Mouse (Mus musculus): ENCODE measurements around the gene Klf9.
A peak's percentile ranks its signal among the peaks of the same experiment; 100 is the strongest.
"Not testable (repeated sequence)": the region's sequence is repeated elsewhere in the genome, so short reads cannot be mapped to it uniquely, and the experiment has no call there.

Gene Klf9

DNA sequence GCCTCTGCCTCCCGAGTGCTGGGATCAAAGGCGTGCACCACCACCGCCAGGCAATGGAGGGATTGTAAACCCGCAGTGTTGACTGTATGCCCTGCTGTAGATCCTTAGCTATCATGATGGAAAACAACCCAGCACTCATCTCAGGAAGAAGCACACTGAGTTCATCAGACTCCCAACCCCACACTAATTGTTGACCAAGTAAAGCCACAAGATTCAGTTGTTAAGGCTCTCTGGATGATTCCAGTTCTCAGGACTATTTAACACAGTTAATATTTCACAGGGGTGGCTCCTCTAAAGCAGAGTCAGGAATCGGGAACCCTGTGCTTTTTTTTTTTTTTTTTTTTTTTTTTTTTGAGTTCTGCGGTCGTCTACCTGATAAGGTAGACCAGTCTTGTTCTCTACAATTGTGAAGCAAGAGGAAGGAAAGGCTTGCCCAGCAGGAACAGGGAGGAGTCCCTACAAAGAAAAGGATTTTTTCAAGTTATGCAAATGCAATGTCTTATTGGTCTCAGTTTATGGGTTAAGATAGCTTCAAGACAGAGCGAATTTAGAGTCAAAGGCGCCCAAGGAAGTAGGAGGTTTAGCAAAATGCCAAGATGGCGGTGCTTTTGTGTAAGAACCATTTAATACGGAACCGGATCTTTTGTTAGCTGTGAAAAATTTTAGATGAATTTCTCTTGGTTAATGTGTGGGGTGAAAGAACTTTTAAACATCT lies 1.1 kb upstream of the Klf9 start:
- no peak for DNase-seq (ENCODE audit: low read depth in 2 of 2, low spot score in 2 of 2)

DNA sequence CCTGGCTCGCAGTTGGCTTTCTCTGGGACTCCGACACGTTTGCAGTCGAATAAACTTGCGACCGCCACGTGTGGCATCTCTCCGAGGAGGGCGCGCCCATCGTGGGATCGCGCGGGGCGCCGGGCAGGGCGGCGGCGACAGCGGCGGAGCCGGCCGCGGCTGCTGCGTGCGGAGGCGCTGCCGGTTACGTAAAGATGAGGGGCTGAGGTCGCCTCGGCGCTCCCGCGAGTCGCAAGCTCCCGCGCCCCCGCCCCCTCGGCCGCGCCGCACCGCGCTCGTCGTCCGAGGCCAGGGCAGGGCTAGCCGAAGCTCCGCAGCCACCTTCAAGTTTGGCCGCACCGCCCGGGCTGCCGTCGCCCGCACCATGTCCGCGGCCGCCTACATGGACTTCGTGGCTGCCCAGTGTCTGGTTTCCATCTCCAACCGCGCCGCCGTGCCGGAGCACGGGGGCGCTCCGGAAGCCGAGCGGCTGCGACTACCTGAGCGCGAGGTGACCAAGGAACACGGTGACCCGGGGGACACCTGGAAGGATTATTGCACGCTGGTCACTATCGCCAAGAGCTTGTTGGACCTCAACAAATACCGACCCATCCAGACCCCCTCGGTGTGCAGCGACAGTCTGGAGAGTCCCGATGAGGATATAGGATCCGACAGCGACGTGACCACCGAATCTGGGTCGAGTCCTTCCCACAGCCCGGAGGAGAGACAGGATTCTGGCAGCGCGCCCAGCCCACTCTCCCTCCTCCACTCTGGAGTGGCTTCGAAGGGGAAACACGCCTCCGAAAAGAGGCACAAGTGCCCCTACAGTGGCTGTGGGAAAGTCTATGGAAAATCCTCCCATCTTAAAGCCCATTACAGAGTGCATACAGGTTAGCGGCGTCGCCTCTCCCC lies 610 bp downstream of the Klf9 start:
- DNase-seq (ENCODE audit: low read depth in 2 of 2, low spot score in 2 of 2) = peak in 1 of 2 experiments; percentile 9

DNA sequence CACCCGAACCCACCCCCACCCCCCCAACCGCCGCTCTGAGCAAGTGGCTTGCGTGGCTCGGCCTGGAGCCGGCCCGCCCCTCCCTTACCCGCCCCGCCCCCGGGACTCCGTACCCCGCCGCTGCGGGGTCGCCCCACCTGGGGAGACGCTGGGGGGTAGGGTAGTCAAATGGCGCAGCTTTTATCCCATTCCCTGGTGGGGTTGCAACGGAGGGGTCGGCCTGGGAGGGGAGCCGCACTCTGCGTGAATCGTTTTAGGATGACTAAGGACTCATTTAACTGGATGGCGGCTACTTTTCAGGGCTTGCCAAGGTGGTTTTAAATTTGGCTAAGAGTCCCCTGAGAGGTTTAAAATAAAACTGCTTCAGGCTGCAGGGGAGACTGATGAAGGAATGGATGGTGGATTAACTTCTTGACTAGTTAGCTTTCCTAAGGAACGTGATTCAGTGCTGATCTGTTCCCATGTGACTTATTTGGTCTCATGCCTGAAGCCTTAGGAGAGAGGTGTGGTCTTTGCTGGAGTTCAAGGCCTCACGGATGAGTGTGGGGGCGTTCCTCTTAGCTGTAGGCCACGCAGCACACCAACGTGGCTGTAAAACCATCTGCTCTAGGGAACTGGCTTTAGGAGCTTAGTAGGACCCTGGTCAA lies 1.5 kb downstream of the Klf9 start:
- no peak for DNase-seq (ENCODE audit: low read depth in 2 of 2, low spot score in 2 of 2)

DNA sequence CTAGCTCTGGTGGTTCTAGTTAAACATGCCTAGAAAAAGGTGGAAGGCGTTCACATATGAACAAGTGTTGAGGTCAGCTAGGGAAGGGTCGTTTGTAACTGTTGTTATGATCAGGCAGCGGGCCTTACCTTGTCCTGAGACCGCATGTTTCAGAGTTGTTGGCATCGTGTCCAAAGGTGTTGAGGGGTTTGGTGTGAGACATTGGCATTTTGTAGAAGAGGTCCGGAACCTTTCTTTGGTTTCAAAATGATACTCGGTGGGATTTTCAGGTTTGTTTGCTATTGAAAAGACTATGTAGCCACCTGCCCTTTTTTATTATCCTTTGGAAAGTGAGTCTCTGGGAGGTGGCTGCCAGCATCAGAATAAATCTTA lies 2.0 kb downstream of the Klf9 start:
- no peak for DNase-seq (ENCODE audit: low read depth in 2 of 2, low spot score in 2 of 2)

DNA sequence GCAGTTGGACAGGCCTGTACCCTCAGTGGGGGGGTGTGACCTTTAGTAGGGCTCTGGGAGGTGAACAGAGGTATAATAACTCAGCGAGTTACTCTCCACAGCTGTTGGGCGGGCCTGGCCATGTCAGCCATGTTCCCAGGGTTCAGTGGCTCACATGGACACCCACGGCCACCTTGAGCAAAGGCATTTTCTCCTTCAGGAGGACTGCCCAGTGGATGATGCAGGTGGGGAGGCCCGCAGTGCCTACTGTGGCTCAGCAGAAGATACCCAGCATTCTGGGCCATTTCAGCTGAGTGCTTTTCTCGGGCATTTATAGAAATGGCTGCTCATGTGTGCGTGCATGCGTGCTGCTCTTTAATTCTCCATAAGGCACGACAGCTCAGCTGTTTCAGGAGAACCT lies 2.5 kb downstream of the Klf9 start:
- no peak for DNase-seq (ENCODE audit: low read depth in 2 of 2, low spot score in 2 of 2)

DNA sequence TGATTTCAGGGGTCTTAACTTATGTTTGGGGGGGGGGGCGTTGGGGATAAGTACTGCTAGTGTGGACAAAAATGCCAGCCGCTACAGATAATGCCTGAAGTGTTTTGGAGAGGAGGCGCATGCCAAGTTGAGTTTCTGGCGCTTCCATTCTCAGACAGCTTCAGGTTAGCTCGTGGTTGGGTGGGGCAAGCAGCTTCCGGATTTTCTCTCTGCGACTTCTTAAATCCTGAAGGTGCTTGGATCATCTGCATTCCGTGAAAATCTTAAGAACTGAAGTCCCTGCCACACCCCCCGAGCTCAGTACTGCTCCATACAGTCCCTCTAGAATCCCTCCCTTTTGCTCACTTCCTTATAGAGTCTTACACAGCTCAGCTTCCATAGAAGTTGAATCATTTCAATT lies 3.0 kb downstream of the Klf9 start:
- DNase-seq (ENCODE audit: low read depth in 2 of 2, low spot score in 2 of 2) = no peak

DNA sequence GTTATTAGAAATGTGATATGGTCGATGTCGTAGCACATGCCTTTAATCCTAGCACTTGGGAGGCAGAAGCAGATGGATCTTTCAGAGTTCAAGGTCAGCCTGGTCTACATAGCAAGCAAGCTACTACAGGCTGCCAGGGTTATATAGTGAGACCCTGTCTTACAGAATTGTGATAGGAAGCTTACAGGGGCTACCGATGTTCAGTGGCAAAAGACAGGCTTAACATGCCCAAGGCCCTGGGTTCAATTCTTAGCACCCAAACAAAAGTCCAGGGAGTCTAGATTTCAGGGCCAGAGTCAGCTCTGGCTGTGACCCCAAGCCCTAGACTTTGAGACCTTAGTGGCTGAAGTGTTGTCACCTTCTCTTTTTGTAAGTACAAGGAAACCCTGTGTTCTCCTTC lies 4.1 kb downstream of the Klf9 start:
- DNase-seq (ENCODE audit: low read depth in 2 of 2, low spot score in 2 of 2) = no peak

DNA sequence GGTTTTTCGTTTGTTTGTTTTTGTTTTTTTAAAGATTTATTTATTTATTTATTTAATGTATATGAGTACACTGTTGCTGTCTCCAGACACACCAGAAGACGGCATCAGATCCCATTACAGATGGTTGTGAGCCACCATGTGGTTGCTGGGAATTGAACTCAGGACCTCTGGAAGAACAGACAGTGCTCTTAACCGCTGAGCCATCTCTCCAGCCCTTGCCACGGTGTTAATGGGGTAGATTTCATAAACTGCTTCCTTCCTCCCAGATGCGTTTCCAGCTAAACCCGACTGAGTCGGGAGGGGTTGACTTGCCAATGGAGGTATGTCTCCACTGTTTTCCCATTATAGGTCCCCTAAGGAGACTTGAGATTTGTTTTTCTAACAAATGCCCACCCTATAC lies 4.5 kb downstream of the Klf9 start:
- not testable (repeated sequence) for DNase-seq (ENCODE audit: low read depth in 2 of 2, low spot score in 2 of 2)

DNA sequence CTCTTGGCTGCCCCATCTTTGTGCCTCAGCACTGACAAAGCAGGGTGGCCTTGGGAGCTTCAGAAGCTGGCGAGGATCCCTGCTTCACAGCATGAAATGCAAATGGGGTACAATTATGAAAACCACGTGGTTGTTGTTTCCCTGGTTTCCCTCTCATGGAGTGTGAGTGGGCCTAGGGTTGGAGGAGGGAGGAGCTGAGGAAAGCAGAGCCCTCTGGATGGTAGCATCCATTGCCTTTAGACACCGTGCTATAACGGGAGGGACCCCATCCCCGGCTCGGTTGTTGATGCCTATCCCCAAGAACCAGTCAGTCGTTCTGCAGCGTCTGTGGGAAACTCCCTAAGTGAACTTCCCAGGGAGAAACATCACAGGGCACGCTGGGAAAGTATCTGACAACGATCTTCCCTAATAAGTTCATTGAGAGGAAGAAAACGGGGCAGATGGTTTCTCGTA lies 5.4 kb downstream of the Klf9 start:
- DNase-seq (ENCODE audit: low read depth in 2 of 2, low spot score in 2 of 2) = no peak

DNA sequence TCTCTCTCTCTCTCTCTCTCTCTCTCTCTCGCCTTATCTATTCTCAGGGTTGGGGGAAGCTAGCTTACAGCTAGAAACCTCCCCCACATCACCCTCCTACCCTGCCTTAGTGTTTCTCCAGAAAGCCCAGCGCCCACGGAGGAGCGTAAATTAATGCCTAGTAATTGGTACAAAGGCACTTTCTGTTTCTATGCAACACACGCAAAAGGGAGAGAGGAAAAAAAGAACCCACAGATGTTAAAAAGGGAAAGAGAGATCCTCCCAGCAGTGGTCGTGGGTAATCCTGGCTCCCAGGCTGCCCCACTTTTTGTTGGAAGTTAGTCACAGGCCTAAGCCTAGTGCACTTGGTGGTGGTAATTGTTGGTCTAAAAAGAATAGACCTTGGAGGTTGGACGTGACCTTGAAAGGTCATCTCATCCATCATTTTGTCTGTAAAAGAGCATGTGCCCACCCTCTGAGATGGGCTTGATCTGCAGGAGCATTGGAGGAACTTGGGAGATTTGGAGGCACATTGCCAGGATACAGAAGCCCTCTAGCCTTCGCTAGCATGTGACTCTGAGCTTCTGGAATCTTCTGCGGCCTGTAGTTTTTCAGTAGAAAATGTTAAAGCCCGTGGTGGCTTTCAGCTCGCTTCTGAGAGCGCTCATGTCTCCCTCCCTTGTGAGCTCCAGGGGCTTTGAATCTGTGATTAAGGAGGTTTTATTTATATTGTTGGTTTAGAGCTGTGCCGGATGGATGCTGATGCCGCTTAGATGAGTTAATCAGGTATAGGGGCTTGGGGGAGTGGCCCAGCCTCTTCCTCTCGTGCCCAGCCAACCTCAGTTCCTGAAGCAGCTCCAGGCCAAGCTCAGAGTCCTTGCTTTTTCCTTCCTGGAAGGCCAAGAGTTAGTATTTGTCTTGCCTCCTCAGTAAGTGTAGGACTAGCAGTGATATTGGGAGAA lies 6.3 kb downstream of the Klf9 start:
- DNase-seq (ENCODE audit: low read depth in 2 of 2, low spot score in 2 of 2) = no peak

DNA sequence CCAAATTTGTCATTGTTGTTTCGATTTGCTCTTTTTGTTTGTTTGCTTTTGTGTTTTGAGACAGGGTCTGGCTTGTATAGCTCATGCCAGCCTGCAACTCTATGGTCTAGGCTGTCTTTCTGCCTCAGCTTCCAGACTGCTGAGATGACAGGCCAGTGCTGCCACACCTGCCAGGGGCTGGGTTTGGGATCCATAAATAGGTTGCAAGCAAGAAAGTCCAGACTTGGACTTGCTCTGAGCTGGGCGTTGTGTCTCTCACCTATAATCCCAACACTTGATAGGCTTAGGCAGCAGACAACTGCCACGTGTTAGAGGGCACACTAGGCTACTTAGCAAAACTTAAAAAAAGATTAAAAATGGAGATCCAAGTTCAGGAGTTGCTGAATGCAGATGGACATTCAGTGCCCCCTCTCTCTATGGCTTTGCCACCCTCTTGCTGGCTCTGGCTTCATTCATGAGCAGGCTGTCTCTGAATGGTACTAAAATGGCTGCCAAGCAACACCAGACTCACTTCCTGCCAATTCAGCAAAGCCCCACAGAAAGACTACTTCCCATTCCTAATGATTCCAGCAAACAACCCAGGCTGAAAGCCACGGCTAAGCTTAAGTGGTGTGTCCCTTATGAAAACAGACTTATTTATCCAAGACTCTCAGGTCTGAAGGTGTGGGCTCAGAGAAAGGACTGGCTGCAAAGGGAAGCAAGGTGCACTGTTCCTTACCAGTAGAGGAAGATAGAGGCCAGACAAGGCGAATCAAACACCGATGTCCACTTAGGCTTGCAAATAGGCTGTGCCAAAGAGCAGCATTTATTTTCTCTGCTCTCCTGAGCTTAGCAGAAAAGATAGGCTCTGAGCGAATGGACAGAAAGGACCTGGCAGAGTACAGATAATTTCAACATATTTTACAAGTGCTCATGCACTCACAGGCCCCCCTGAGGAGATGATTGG lies 8.7 kb downstream of the Klf9 start:
- DNase-seq (ENCODE audit: low read depth in 2 of 2, low spot score in 2 of 2) = no peak

DNA sequence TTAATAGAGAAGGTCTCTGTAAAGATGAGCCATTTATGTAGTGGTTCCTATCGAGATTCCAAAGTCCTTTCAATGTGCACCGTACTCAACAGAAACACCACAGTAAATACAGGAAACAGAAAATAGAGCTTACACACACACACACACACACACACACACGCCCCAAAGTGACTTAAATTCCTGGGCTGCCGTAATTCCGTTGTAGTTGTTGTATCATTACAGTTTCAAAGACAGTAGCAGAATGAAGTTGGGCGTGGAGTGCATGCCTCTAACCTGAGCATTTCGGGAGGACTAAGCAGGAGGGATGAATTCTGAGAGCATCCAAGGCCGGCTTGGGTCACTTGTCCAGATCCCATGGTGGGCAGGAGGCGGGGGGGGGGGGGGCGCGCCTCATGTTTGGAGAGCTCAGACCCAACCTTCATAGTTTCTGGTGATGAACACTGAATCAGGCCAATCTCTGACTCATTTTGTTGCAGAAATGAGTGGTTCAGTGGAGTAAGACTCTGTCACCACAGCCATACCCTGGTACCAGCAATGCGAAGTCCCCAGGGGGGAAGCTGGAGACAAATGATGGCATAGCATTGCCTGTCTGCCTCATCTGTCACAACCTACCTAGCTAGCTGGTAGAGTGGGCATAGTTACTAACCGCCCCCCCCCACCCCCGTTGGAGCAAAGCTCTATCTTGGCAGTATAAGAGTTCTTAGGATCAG lies 9.7 kb downstream of the Klf9 start:
- DNase-seq (ENCODE audit: low read depth in 2 of 2, low spot score in 2 of 2) = no peak

DNA sequence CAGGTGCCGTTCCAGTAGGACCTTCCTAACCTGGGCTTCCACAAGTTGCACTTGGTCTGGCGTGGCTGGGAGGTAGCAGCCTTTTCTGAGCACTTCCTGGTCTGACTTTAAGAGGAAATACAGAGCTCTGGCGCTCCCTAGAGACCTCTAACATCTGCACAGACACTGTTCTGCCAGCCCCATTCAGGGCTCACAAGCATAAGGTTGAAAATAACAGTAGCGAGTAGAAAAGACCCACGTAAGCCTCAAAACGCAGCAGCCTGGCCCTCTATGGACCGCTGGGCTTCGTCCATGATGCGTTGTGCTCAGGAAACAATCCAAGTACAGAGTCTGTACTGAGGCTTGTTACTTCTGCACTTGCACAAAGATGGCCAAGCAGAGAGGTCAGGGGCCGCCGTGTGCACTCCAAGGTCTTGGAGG lies 10.6 kb downstream of the Klf9 start:
- DNase-seq (ENCODE audit: low read depth in 2 of 2, low spot score in 2 of 2) = peak; percentile 17 to 20

DNA sequence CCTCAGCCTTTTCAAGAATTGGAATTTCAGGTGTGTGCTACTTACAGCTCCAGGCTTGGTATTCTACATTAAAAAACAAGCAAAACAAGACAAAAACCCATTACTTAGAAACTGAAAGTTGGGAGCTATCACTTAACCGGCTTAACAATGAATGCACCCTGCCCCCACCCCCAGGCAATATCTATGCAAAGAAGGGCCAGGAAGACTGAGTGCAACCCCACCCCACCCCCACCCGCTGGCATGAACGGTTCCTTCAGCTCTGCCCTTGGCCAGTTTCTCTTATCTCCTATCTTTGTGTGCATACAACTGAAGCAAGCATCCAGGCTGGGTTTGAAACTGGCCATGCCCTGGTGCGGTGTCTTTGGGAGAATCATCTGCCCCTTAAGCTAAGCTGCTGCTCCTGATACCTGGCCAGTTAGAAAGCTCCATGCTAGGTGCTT lies 11.2 kb downstream of the Klf9 start:
- DNase-seq (ENCODE audit: low read depth in 2 of 2, low spot score in 2 of 2) = no peak

DNA sequence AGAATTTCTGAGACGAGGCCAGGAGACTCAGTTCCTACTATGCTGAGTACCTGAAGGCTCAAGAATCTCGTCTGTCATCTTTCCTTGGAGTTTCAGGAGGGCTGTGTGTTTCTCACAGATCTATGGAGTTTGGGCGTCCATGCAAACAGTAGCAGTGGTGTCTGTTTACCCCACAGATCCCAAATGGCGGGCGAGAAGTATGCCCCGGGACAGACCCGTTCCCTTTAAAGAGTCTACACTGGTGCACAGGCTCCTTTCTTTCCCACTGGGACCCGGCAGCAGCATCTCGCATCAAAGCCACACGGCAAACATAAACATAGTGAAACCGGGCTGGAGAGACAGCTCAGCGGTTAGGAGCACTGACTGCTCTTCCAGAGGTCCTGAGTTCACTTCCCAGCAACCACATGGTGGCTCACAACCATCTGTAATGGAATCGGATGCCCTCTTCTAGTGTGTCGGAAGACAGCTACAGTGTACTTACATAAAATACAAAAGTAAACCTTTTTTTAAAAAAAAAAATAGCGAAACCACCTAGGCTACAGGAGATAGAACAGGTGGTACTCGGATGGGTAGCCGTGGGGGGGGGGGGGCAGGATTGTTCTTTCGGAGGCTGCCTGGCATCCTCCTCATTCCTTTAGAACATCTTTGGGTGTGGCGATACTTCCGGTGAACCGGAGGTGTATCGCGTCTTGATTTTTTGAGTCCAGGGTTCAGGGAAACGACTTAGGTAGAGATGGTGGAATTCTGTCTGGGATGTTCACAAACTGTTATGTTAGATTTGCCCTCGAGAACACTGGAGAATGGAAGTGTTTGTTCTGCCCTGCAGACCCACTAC lies 12.0 kb downstream of the Klf9 start:
- no peak for DNase-seq (ENCODE audit: low read depth in 2 of 2, low spot score in 2 of 2)

DNA sequence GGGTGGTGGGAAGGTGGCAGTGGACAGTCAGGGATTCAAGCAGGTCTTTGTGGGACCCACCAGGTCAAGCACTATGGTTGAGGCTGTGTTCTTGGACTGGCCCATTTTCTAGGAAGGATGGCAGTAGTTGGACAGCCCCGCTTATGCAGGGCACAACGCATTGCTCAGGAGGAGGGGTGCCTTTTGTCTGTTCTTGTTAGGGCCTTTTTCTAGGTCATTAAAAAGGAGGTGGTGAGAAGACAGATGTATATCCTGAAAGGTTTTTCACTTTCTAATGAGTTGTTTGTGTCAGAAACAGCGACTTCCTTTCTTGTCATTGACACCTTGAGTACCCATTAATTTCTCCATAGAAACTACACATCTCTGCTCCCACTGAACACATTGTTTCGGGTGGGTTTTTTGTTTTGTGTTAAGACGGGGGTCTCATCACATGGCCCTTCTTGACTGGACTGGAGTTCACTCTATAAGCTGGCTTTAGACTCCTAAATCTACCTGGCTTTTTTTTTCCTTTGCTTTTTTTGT lies 12.6 kb downstream of the Klf9 start:
- DNase-seq (ENCODE audit: low read depth in 2 of 2, low spot score in 2 of 2) = no peak

DNA sequence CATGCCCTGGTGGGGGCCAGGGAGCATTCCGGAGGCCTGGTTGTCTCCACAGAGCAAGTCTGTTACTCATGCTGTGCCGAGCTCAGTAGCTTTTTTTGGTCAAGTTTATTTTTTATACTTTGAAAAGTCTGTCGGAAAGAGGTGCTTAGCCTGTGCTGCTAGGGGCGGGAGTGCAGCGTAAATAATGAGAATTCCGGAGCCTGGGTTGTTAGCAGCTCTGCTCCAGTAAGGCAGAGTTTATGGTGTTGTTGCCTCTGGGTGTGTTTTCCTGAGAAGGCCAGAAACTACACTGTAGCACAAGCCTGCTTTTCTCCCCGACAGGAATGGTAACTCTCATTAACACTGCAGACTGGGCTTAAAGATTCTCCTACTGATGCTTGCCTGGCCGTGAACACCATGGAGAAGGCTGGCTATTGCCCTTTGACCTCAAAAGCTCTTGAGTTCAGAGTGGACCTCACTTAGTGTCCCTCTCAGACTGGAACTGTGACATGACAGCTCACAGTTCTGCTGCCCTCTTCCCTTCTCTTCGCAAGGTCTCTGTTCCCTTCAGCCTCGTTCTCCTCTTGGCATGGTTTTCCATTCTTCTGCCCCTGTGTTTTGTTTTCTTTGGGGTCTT lies 18.9 kb downstream of the Klf9 start:
- no peak for DNase-seq (ENCODE audit: low read depth in 2 of 2, low spot score in 2 of 2)
